Mouse (Mus musculus): ENCODE results near the gene Serinc1.
"Not testable (repeated sequence)": the region's sequence is repeated elsewhere in the genome, so short reads cannot be mapped to it uniquely, and the experiment has no call there.

The Serinc1 gene

DNA sequence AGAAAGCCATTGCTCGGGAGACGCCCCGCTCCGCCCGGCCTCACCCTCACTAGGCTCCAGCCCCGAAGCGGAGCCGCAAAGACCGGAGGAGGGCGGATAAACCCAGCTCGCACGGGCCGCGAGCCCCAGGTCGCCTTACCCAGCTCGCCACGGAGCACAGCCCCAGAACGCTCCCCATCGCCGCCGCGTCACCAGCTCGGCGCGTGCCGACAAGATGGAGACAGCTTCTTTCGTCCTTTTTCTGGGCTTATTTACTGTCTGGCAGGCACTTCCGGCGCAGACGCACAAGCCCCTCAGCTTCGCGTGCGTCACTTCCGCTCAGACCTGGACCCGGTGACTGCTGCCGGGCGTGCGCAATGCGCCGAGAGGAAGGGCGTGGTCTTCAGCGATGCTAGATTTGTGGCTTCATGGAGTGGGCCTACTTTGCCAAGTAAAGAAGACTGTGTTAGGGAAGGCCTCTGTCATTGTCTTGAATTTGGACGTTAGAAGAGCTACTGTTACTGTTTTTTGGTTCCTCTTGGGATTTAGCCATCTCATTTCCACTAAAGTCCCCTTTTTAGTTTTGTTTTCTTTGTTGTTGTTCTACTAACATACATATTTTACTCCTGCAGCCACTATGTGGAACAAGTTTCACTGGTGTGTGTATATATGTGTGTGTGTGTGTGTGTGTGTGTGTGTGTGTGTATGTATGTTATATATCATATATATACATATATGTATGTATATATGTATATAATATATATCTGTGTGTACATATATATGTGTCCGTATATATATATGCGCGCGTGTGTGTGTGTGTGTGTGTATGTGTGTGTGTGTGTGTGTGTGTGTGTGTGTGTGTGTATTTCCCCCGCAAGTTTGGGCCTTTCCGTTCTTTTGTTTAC lies at the start of gene Serinc1:
Serinc1 (minus strand) TSS at position 313 of the 884 bp plus-strand sequence.
- peak; percentile 88 to 96 for DNase-seq (ENCODE audit: low spot score in 2 of 2)

DNA sequence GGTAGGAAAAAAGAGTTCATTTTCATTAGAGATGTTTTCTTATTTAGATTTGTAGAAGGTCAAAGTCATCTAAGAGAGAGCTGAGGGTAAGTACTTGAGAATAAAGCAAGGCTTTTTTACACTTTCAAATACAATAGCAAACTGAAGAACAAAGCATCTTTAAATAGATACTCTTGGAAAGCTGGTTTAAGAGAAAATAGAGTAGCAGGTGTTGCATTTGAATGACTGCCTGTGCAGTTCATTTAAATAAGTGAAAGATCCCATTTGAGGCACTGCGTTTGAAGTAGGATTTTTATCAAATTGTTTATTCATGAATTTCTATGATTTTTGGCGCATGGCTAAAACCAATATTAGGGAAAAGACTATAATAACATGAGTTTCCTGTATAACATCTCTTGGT lies 44.4 kb upstream of the Serinc1 start:
- DNase-seq (ENCODE audit: low spot score in 2 of 2) = no peak

DNA sequence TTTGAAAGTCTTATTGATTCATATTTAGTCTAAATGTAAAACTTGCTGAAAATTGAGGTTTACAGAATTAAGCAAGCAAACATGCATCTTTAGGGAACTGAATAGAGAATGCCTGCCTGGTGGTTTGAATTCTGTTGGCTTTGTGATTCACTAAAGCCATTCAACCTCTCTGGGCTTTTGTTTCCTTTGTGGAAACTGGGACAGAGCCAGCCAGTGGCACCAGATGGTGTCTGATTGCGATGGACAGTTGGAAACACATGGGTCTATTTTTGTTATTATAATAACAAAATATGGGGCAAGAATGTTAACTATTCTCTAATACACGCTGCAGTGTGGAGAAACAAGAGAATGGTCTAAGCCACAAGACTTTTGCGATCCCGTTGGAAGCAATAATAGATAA lies 39.8 kb upstream of the Serinc1 start:
- DNase-seq (ENCODE audit: low spot score in 2 of 2) = no peak

DNA sequence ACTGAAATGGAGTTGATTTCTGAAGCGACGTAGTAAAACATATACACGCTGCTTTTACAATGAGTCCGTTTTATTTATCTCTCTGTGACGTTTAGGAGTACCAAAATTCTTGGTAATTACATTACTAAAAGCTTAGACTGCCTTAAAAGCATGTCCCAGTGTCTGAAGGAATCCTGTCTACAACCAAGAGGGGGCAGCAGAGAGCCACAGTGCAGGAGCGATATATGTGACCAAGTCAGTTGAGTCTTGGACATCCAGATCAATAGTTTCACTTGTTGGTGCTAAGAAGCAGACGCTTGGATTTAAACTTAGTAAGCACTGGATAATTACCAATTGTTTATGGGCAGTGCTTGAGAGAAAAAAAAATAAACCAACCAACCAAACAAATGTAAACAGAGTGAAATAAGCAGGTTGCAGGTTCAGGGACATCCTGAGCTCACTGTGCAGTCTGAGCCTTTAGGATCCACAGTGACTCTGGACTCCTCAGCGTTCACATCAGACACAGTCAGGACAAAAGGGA lies 38.9 kb upstream of the Serinc1 start:
- DNase-seq (ENCODE audit: low spot score in 2 of 2) = peak; percentile 41 to 76

DNA sequence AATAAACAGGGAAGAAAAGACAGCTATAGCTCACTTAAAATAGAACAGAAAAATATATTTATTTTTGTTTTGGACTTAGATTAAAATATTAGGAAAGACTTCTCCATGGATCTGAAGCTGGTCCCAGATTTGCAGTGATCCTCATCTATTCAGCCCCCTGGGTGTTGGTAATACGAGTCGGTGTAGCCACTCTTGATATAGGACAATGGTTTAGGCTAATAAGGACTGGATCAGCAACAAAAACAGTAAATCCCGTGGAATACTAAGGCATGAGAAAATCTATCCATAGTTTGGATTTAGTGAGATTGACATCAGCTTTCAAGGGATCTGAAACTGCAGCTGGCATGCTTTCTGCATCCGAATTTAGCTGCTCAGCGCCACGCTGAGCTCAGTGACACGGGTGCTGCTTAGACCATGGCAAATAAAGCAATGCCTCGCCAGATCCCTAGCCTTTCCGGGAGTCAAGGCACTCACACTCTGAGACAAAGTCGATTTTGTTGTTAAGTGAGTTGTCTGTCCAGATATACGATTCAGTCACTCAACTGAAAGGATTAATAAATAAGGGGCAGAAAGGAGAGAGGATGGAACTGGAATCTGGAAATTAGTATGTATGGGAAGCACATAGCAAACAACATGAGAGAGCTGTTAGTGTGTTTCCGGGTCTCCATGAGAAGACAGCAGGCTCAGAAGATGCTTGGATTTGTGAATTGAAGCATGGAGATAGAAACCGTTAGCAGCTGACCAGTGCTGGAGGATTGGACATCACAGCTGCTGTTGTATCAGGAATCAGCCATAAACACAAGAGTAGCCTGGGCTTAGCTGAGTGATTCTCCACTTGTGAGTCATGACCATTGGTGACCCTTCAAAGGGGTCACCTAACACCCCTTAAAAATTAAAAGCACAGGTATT lies 36.9 kb upstream of the Serinc1 start:
- no peak for DNase-seq (ENCODE audit: low spot score in 2 of 2)

DNA sequence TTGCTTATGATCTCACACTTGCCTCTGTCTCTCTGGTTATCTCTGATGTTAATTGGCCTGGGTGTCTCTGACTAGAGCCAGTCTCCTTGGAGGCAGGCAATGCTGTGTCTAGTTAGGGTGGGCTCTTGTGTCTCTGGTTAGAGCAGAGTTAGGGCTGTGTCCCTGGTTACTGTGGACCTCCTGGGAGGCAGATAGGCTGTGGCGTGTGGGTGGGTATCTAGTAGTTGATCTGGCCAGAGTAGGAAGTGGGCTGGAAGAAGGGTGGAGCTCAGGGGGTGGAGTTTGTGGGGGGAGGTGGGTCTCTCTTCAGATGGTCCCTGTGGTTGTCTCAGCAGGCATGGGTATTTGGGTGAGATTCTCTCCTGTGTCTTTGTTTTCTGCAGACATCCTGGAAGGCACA lies 33.9 kb upstream of the Serinc1 start:
- DNase-seq (ENCODE audit: low spot score in 2 of 2) = no peak

DNA sequence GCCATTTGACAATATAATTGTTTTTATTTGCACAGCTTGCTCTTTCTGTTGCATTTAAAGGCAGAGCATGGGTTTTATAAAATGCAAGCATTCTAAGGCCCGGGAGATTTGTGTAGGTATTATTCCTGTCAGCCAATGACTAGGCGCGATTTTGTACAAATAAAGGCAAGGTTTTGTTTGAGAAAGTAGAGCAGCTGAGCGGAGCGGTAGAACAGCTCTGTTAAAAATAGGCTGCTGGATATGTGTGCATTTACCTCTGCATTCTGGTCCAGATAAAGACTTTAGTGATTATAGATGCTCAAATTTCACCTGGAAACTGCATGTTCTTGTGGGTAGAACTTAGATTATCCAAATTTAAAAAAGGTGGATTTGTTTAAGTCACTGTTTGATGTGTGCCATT lies 25.3 kb upstream of the Serinc1 start:
- no peak for DNase-seq (ENCODE audit: low spot score in 2 of 2)

DNA sequence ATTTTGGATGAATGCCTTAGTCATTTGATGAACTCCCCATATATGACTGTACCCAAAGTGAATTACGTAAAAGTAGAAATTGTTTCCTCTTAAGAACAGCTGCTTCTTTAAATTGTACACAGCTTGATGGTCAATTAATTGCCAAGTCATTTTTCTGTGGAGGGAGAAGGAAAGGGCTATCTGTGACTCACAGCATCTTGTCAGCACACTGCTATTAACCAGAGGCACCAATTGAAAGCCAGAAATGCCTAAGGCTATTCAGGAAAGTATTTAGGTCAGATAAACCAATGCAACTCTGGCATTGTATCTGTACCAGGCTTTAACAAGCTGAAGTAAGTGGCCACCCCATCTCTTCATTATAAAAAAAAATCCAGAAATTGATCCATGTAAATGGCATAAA lies 21.4 kb upstream of the Serinc1 start:
- no peak for DNase-seq (ENCODE audit: low spot score in 2 of 2)

DNA sequence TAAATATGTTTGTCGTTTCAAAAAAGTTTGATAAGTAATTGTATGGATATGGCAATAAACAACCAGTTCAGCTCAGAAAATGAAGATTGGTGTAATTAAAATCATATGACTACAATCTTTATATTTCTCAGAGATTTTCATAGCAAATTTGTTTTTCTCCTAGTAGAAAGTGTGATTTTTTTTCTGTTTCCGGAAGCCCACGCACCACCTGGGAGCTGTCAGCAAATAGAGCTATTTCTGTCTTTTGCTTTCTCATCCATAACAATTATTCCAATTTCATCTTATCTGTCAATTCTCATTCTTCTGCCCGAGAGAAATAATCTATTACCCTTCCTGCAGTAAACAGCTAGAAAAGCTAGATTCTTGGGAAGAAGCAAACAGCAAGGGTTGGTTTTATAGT lies 17.3 kb upstream of the Serinc1 start:
- DNase-seq (ENCODE audit: low spot score in 2 of 2) = no peak

DNA sequence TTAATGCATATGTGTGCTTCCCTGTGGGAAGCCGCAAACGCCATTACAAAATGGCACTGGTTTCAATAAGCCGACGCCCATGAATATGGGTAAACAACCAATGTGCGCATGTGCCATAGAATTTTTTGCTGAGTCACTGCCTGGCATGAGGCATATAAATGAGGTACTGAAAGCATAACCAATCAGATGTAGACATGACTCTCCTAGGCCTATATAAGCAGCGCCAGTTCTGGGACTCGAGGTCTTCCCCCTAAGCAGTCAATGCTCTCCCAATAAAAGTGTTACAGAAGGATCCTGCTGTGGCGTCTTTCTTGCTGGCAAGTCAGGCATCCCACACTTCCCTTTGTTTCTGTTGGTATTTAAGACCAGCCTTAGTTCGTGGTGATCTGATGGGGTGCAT lies 11.6 kb upstream of the Serinc1 start:
- not testable (repeated sequence) for DNase-seq (ENCODE audit: low spot score in 2 of 2)

DNA sequence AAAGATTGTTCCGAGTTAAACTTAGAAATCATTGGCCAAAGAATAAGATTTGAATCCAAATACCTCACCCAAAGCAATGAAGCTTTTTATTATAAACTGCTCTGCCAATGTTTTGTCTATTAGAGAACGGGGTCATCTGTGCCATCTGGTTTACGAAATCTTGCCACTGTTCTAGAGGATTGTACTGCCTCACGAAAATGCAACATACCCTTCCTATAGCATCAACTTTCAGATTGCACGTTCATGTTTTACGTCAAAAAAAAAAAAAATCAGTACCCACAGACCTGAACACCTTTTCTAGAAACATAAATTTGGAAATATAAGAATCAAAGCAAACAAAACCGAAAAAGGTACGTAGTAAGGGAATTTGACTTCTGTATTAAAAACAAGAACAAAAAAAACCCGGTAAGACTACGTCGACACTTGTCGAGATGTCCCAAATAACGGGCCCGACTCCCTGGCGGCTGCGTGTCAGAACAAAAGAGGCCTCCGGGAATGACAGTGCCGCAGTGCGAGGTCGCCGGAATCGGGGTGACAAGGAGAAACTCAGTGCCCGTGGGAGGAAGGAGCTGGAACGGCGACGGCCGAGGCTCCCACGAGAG lies 613 bp downstream of the Serinc1 start:
- DNase-seq (ENCODE audit: low spot score in 2 of 2) = no peak

DNA sequence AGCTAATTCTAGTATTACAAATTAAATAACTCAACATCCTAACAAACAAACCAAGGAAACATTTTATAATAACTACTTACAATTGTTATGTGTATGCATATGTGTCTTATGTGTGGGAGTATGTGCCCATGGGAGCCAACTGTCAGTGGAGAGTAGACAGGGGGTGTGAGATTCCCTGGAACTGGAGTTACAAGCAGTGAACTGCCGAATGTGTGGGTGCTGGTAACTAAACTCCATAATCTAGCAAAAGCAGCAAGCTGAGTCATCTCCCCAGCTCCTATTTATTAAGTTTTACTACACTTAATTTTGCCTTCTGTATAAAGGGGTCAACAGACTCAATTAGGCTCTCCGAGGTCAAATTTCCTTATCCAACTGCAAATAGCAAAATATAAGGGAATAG lies 1.3 kb downstream of the Serinc1 start:
- DNase-seq (ENCODE audit: low spot score in 2 of 2) = peak in 1 of 2 experiments; percentile 19

DNA sequence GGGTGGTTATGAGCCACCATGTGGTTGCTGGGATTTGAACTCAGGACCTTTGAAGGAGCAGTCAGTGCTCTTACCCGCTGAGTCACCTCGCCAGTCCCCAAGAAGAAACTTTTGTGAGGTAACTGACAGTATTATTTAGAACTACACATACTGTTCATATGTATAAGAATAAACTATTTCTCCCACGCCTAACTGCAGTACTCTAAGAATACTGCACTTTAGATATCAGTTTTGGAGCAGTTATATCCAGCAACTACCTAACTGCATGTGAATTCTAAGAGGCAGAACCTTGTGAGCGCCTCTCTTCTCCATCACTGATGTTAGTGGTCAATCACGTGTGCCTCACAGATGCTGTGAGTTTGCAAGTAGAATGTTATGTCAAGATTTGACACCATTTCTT lies 5.9 kb downstream of the Serinc1 start:
- DNase-seq (ENCODE audit: low spot score in 2 of 2) = no peak

DNA sequence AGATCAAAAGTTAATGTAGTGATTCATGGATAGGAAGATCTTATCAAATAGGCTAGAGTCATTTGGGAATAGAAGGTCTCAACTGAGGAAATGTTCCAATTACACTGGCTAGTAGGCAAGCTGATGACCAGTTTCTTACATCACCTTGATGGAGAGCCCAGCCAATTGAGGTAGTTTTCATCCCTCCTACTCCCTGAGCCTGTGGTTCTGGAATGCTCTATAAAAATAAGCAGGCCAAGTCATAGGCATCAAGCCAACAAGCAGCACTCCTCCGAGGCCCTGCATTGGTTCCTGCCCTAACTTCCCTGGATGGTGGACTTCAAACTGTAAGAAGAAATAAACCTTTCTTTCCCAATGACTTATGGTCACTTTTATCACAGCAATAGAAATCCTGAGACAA lies 17.1 kb downstream of the Serinc1 start:
- DNase-seq (ENCODE audit: low spot score in 2 of 2) = no peak

DNA sequence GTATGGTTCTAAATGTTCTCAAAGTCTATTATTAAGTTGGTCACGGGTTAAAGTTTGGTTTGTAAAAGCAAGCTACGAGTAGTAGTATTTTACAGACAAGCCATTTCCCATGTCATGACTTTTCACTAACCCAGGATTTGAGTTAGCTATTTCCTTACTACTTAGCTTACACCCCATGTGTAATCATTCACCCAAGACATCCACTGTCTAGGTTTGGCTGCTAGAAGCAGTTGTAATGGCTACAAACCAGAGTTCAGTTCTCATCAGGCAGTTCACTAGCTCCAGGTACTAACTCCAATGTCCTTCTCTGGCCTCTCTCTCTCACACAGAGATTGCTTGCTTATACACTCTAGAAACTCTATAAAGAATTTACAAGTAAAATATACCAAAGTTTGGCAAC lies 17.7 kb downstream of the Serinc1 start:
- DNase-seq (ENCODE audit: low spot score in 2 of 2) = no peak

DNA sequence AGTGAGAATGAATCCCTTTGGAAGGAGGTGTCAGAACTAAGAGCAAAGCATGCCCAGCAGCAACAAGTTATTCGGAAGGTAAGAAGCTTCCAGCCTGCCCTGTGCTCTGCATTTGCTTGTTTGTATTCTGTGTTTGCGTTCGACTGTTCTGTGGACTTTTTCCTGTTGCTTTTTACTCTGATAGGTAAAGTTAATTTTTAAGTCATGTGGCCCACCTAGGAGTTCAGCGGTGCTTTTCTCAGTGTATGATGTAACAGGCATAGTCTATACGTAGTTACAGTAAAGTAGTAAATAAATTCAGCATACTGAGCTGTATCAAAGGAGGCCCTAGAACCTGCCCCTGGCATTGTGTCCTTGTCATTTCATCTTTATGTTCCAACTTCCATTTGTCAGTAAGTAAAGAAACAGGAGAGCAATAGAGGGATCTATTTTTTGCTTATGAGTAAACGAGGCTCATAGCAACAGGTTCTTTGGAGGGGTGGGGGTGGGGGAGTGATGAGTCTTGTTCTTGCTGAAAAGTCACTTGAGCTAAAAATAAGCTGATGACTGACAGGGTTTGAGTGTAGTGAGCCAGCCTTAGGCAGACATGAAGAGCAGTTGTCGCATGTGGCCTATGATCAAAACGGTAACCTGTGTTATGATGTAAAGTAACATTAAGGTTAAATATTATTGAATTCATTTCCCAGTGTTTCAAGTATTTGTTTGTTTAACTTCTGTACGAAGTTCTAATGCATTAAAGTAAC lies 32.7 kb downstream of the Serinc1 start:
- no peak for DNase-seq (ENCODE audit: low spot score in 2 of 2)

DNA sequence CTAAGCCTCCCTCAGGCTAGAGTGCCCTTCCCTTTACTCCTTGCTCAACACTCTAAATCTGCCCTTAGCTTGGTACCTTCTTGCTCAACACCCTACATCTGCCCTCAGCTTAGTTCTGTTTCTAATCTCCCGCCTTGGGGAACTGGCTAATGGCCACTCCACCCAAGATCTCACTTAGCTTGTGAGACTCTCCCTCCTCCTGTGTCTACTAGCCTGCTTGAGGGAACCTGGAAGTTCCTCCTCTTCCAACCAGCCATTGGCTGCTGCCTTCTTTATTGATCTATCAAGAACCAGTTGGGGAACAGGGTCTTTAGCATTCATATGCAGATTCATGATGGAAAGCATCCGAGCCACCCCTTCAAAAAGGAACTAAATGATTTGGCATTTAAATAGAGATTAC lies 40.3 kb downstream of the Serinc1 start:
- no peak for DNase-seq (ENCODE audit: low spot score in 2 of 2)

DNA sequence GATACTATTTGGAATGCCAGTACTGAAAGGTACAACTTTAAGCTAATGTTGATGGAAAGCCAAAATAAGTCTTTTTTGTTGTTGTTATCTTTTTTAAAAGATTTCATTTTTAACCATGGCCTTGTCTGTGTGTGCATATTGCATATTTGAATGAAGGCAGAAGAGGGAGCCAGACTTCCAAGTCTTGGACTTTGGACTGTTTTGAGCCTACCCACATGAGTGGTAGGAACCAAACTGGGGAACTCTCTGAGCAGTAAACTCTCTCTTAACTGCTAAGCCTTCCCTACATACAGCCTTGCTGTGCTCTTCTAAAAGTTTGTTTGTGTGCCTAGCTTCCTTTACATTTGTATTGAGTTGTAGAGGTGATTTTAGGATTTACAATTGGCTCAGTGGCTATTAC lies 43.7 kb downstream of the Serinc1 start:
- no peak for DNase-seq (ENCODE audit: low spot score in 2 of 2)

DNA sequence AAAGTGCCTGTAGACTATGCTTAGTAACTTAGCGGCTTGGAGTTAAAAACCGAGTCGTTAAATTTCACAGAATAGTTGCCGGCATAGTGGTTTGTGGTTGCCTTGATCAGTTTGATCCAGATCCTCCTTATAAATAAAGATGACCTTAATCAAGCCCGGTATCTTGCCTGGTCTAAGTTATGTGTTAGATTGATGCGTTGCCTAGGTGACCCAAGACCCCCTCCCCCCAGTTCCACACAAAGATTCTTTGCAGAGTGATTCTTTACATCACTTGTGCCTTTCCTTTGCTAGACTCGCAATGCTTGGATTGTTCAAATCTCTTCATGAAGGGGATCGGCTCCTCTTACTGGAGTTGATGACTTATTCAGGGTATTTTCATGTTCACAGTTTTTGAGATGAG lies 45.1 kb downstream of the Serinc1 start:
- DNase-seq (ENCODE audit: low spot score in 2 of 2) = no peak

DNA sequence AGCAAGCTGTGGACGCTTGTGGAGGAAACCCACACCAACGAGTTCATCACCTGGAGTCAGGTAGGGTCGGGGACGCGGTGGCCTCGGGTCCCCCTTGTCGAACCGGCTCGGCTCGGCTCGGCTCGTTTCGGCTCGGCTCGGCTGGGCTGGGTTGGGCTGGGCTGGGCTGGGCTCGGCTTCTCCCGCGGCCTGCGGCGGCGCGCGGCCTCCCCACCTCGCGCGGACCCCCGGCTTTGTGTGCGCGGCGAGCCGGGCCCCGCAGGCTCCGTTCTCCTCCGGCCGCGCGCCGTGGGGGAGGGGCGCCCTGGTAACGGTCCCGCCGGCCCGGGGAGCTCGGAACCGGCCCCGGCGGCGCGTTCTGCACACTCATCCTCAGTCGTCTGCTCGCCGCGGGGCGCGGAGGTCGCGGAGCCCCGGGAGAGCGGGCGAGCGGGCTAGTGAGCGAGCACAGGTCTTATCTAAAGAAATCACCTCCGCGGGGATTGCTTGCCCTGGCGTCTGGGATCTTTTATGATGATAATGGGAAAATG lies 45.7 kb downstream of the Serinc1 start:
- DNase-seq (ENCODE audit: low spot score in 2 of 2) = peak; percentile 27 to 70

DNA sequence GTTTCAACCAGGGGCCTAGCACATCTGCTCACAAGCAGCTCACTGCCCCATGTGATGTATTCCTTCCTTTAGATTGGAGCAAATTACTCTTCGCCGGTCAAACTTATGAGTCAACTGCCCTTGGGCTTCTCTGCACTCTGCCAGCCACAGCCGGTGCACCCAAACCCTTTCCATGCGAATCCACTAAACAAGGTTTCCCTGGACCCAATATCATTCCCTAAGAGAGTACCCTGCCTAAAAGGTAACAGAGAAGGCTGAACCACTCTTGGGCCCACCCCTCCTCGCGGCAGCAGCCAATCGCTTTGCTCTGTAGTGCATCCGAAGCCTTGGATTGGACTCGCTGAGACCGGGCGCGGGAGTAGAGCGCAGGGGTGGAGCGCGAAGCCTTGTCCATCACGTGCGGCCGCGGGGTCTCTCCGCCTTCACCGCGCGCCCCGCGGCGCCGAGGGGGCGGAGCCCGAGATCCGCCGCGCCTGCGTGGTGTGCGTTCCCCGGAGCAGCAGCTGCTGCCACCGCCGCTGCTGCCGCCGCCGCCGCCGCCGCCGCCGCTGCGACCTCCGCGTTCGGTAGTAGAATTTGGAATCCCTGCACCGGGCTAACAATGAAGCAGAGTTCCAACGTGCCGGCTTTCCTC lies 46.3 kb downstream of the Serinc1 start, which contains the start of gene Hsf2:
Hsf2 (plus strand) TSS at position 478 of the 634 bp plus-strand sequence.
- peak; percentile 65 to 90 for DNase-seq (ENCODE audit: low spot score in 2 of 2)

Data from spleen, postnatal 10 days (tissue).